7 mouse cellular contexts compared by ENCODE assay signal in the genomic region with DNA sequence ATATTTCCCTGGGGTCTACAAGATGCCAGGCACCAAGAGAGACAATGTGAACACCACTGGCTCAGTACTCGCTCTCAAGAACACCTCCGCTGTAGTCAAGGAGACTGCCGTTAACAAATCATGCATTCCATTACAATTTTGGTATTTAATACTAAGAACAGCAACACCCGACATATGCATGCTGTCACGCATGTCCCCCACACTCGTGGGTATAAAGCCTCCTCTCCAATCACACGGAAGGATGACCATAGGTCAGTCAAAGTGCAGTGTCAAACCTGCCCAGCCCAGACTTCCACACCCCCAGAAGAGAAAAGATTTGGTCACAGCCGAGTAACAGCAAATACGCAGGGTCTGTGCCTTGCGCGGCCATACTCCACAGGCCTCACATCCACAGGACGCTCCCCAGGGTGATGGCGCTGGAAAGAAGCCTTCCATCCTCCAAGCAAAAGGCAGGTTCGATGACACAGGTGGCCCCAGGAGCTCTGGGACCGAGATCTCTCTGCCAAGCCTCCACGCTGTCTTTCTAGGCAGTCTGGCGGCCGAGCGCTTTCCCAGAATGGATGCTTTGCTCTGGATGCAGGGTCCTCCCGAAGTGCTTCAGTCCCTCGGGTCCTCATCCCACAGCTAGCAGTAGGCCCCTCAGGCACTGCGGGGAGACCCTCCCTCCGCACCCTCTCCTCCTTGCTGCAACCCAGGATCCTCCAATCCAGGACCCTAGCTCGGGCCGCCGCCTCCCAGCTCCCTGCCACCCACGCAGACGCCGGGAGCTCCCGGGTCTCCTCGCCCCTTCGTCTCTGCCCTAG. TPM values are rescaled to one million over a fixed set of nuclear protein-coding genes. Genes with fewer than 3 reads are reported as not detected.
DNase-seq lines count a peak whose midpoint lies in the region; ATAC-seq and TF ChIP-seq lines count a peak whose summit lies in the region.

No protein-coding gene starts in this region.

- H3K9ac ChIP-seq in hindbrain, postnatal 0 days (replicated peaks; ENCODE audit: low read length), result peak overlapping the region; percentile 80
- H3K9ac ChIP-seq in midbrain, embryonic 14.5 days (replicated peaks; ENCODE audit: low read length), result peak overlapping the region; percentile 76

- peak in 1 of 2 experiments; percentile 27 for DNase-seq in left cerebral cortex, adult 2 months (ENCODE audit: extremely low spot score in 1 of 2, low spot score in 2 of 2)
- DNase-seq in left cerebral cortex, postnatal 4 days, result no peak
- no peak for DNase-seq in G1E (ENCODE audit: low spot score)
- DNase-seq in cerebellum, postnatal 14 days, result peak; percentile 18 to 58
- DNase-seq in hindbrain, postnatal 0 days (ENCODE audit: low spot score), result peak; percentile 41
- DNase-seq in midbrain, embryonic 14.5 days, result no peak
- DNase-seq in urinary bladder, adult 2 months (ENCODE audit: low spot score), result no peak

- H3K27me3 ChIP-seq in G1E (ENCODE audit: insufficient read depth, low read length), result no peaks in the 10 kb centered on the region
- H3K27me3 ChIP-seq in hindbrain, postnatal 0 days (ENCODE audit: insufficient read depth, low read length), result no peaks in the 10 kb centered on the region
- no peaks in the 10 kb centered on the region for H3K27me3 ChIP-seq in midbrain, embryonic 14.5 days (ENCODE audit: control insufficient read depth, insufficient read depth, low read length)

- H3K9me3 ChIP-seq in G1E (replicated peaks), result no peaks in the 10 kb centered on the region
- no peaks in the 10 kb centered on the region for H3K9me3 ChIP-seq in hindbrain, postnatal 0 days (ENCODE audit: low read length)
- no peaks in the 10 kb centered on the region for H3K9me3 ChIP-seq in midbrain, embryonic 14.5 days (ENCODE audit: control insufficient read depth, low read length)

- H3K4me1 ChIP-seq in G1E (ENCODE audit: insufficient read depth, low read depth, low read length), result peaks cover 61% of the 10 kb centered on the region
- no peaks in the 10 kb centered on the region for H3K4me1 ChIP-seq in hindbrain, postnatal 0 days (ENCODE audit: insufficient read depth, low read length)
- 0 out of 2 replicates have a peak, but pooled peaks cover 3% of the 10 kb centered on the region for H3K4me1 ChIP-seq in midbrain, embryonic 14.5 days (ENCODE audit: control insufficient read depth, insufficient read depth, low read length)

- ATAC-seq in G1E (ENCODE audit: extremely low read depth, insufficient number of reproducible peaks, low FRiP score, poor library complexity, severe bottlenecking), result no peak
- ATAC-seq in hindbrain, postnatal 0 days, result peak; percentile 48
- peak; percentile 10 for ATAC-seq in midbrain, embryonic 14.5 days (ENCODE audit: low FRiP score, low TSS enrichment)

- peak overlapping the region; percentile 67 for H3K4me3 ChIP-seq in left cerebral cortex, adult 2 months
- H3K4me3 ChIP-seq in G1E (ENCODE audit: low read depth, low read length), result peak overlapping the region; percentile 83
- H3K4me3 ChIP-seq in hindbrain, postnatal 0 days (ENCODE audit: low read length), result peak overlapping the region; percentile 72
- H3K4me3 ChIP-seq in midbrain, embryonic 14.5 days (replicated peaks; ENCODE audit: low read depth, low read length), result peak overlapping the region; percentile 63

- TF ChIP-seq CTCF in left cerebral cortex, adult 2 months (IDR thresholded peaks at IDR 0.05), result no peak
- no peak for TF ChIP-seq CTCF in G1E (IDR thresholded peaks at IDR 0.05; ENCODE audit: low read depth, low read length)
- no peak for TF ChIP-seq CTCF in hindbrain, postnatal 0 days (IDR thresholded peaks at IDR 0.05; ENCODE audit: low read depth)

- peak overlapping the region; percentile 82 for H3K4me2 ChIP-seq in hindbrain, postnatal 0 days (ENCODE audit: low read depth, low read length)
- H3K4me2 ChIP-seq in midbrain, embryonic 14.5 days (ENCODE audit: low read length), result peak overlapping the region; percentile 79

- peaks cover 35% of the 10 kb centered on the region for H3K36me3 ChIP-seq in G1E (replicated peaks)
- H3K36me3 ChIP-seq in hindbrain, postnatal 0 days (ENCODE audit: insufficient read depth, low read length), result no peaks in the 10 kb centered on the region
- peaks cover 4% of the 10 kb centered on the region; the same call in 1 of the 2 replicates for H3K36me3 ChIP-seq in midbrain, embryonic 14.5 days (ENCODE audit: control insufficient read depth, insufficient read depth, low read length)

- 5% methylated on average over 30 of the region's 32 CpGs for WGBS in hindbrain, postnatal 0 days
- 6% methylated on average over 32 of the region's 32 CpGs for WGBS in midbrain, embryonic 14.5 days

- peak overlapping the region; percentile 93 for H3K27ac ChIP-seq in left cerebral cortex, adult 2 months
- H3K27ac ChIP-seq in hindbrain, postnatal 0 days, result peak overlapping the region; percentile 84
- H3K27ac ChIP-seq in midbrain, embryonic 14.5 days (replicated peaks; ENCODE audit: low read depth, low read length), result peak overlapping the region; percentile 81

- intact Hi-C loops in left cerebral cortex, adult 2 months (cut with DNase I), result loop anchor here (2.0 kb wide), 1 partner anchor 72 kb away; the partner anchor contains the start of gene Saal1
- intact Hi-C loops in left cerebral cortex, postnatal 4 days (cut with DNase I), result no loop called here

RNA-seq across cellular contexts. Expression of gene Sergef, which starts 0.5 kb away (rescaled TPM):
- 10 to 100 TPM; 74.5 to 77.3 TPM for total RNA-seq in left cerebral cortex, adult 2 months (2021)
- 10 to 100 TPM; 62.2 to 69.4 TPM for total RNA-seq in left cerebral cortex, postnatal 4 days (2021)
- 13.0 and 14.9 TPM in 2 replicates for total RNA-seq in G1E (2014; fragmentation: Nextera tagmentation)
- total RNA-seq in G1E (2017), result 36.2 and 36.5 TPM in 2 replicates
- polyA plus RNA-seq in G1E (2012), result 9.5 and 10.9 TPM in 2 replicates
- 41.8 and 53.5 TPM in 2 replicates for total RNA-seq in hindbrain, postnatal 0 days (2014; rRNA removed)
- 45.6 and 48.0 TPM in 2 replicates for polyA plus RNA-seq in hindbrain, postnatal 0 days (2015; fragmentation: Nextera tagmentation; extraction: Ambion mirVana)
- 31.1 and 36.5 TPM in 2 replicates for polyA plus RNA-seq in midbrain, embryonic 14.5 days (2014; fragmentation: Nextera tagmentation; extraction: Ambion mirVana)
- 7.2 and 7.5 TPM in 2 replicates for polyA plus RNA-seq in urinary bladder, adult 2 months (2012; rRNA removed)

RNA-seq across cellular contexts. Expression of gene Tph1, which starts 33.2 kb away (rescaled TPM):
- total RNA-seq in left cerebral cortex, adult 2 months (2021), result not detected
- total RNA-seq in left cerebral cortex, postnatal 4 days (2021), result under 1 TPM; 0.64 to 0.74 TPM
- total RNA-seq in G1E (2014; fragmentation: Nextera tagmentation) (171 and 201 TPM in 2 replicates), G1E (2017) (386 and 387 TPM in 2 replicates)
- polyA plus RNA-seq in G1E (2012), result 2.1 and 3.6 TPM in 2 replicates
- total RNA-seq in hindbrain, postnatal 0 days (2014; rRNA removed), result 0.73 and 1.0 TPM in 2 replicates
- 0.73 and 0.98 TPM in 2 replicates for polyA plus RNA-seq in hindbrain, postnatal 0 days (2015; fragmentation: Nextera tagmentation; extraction: Ambion mirVana)
- polyA plus RNA-seq in midbrain, embryonic 14.5 days (2014; fragmentation: Nextera tagmentation; extraction: Ambion mirVana), result 0.28 and 0.32 TPM in 2 replicates
- polyA plus RNA-seq in urinary bladder, adult 2 months (2012; rRNA removed), result 0.12 TPM in 2 replicates

Comparison
In these comparisons a context has a peak if more than half of its experiments do, and no peak if none do; other contexts are left out.
1. DNase-seq: peak in cerebellum, postnatal 14 days (2 of 2) and hindbrain, postnatal 0 days (single experiment); none in left cerebral cortex, postnatal 4 days (single experiment), G1E (single experiment), midbrain, embryonic 14.5 days (single experiment) and urinary bladder, adult 2 months (single experiment).
2. RNA of gene Tph1, which starts 33.2 kb away (total RNA-seq): 171 to 387 TPM in G1E; 0.64 to 0.74 TPM in left cerebral cortex, postnatal 4 days, 0.73 to 1.0 TPM in hindbrain, postnatal 0 days and not detected in left cerebral cortex, adult 2 months; every median in the first group is over 10 times any median in the second.
3. Peak in every context shown above with its lines, with median percentiles within 50 percentile points of each other: H3K27ac ChIP-seq and H3K4me3 ChIP-seq.